Mouse (Mus musculus) CH12.LX (cell line): ENCODE results near the gene Atxn10. TPM values are rescaled to one million over a fixed set of nuclear protein-coding genes. Genes with fewer than 3 reads are reported as not detected.

Experiments used
- DNase-seq: peaks from one replicate; pipeline ENCODE4 v3.0.0-alpha.2; 2013; ENCODE audit errors: extremely low read depth
- H3K27ac ChIP-seq: 2 replicates; pipeline ENCODE4 v1.5.1; 2012; ENCODE audit warnings: low read depth, mild to moderate bottlenecking, control low read depth, moderate library complexity; ENCODE audit not compliant: insufficient read depth
- H3K27me3 ChIP-seq: replicated peaks from 2 replicates; pipeline ENCODE3; 2012; ENCODE audit warnings: inconsistent platforms
- H3K36me3 ChIP-seq, 2 experiments: replicated peaks in 1 of 2; 2 replicates each; pipeline versions ENCODE3 to v1.6.1; 2012; ENCODE audit warnings: inconsistent platforms in 1 of 2, low read length in 1 of 2, mild to moderate bottlenecking in 1 of 2, mixed read lengths in 1 of 2, moderate library complexity in 1 of 2; ENCODE audit not compliant: control insufficient read depth in 1 of 2, insufficient read depth in 1 of 2
- H3K4me1 ChIP-seq, 2 experiments: 2 replicates each; pipeline ENCODE4 v1.6.1; 2012; ENCODE audit warnings: inconsistent platforms in 1 of 2, moderate library complexity in 1 of 2; ENCODE audit not compliant: insufficient read depth in 2 of 2, control insufficient read depth in 1 of 2
- H3K4me2 ChIP-seq: 2 replicates; pipeline ENCODE4 v1.6.1; 2012; ENCODE audit warnings: low read depth, mild to moderate bottlenecking, control low read depth; ENCODE audit not compliant: poor library complexity, insufficient read depth, severe bottlenecking
- H3K4me3 ChIP-seq, 3 experiments: fragments of 150-350 bp in 1 of 3; sonication (generic) in 1 of 3; replicated peaks in 1 of 3; 2 replicates each; pipeline versions ENCODE3 to v1.5.1; 2011 to 2012; ENCODE audit warnings: low read depth in 2 of 3, low read length in 2 of 3, mild to moderate bottlenecking in 2 of 3, moderate library complexity in 2 of 3, control low read depth in 1 of 3, improper control_type of control experiment in 1 of 3, inconsistent platforms in 1 of 3, mixed read lengths in 1 of 3; ENCODE audit not compliant: poor library complexity in 1 of 3
- H3K79me2 ChIP-seq: replicated peaks from 2 replicates; pipeline ENCODE4 v1.6.1; 2012; ENCODE audit warnings: mild to moderate bottlenecking, moderate library complexity; ENCODE audit not compliant: control insufficient read depth, poor library complexity, insufficient read depth, severe bottlenecking; ENCODE audit errors: extremely low read depth
- H3K9ac ChIP-seq: 2 replicates; pipeline ENCODE4 v1.6.1; 2012; ENCODE audit warnings: low read depth, mild to moderate bottlenecking, control low read depth, moderate library complexity; ENCODE audit not compliant: insufficient read depth
- H3K9me3 ChIP-seq: replicated peaks from 2 replicates; pipeline ENCODE3; 2012; ENCODE audit warnings: low read length, inconsistent platforms, mixed read lengths
- BHLHE40 ChIP-seq: IDR thresholded peaks from 2 replicates; pipeline ENCODE4 v1.6.1; 2011; ENCODE audit warnings: mild to moderate bottlenecking, low read depth, low read length, improper control_type of control experiment
- CHD2 ChIP-seq: IDR thresholded peaks from 2 replicates; pipeline ENCODE4 v1.6.1; 2011; ENCODE audit warnings: low read length, improper control_type of control experiment
- CTCF ChIP-seq, 2 experiments: IDR thresholded peaks in 1 of 2; conservative IDR thresholded peaks in 1 of 2; 2 replicates each; pipeline ENCODE4 v1.5.1; 2011 to 2012; ENCODE audit warnings: low read depth in 2 of 2, low read length in 2 of 2, improper control_type of control experiment in 1 of 2, inconsistent platforms in 1 of 2, mild to moderate bottlenecking in 1 of 2, moderate library complexity in 1 of 2
- E2F4 ChIP-seq: IDR thresholded peaks from 2 replicates; pipeline ENCODE4 v1.6.1; 2011; ENCODE audit warnings: low read depth, low read length, improper control_type of control experiment; ENCODE audit not compliant: insufficient replicate concordance
- EP300 ChIP-seq: IDR thresholded peaks from 2 replicates; pipeline ENCODE4 v1.6.1; 2011; ENCODE audit warnings: low read length, improper control_type of control experiment
- HCFC1 ChIP-seq: IDR thresholded peaks from 2 replicates; pipeline ENCODE4 v1.6.1; 2012; ENCODE audit warnings: low read depth, mild to moderate bottlenecking, inconsistent platforms, low read length, improper control_type of control experiment
- IRF4 ChIP-seq: IDR thresholded peaks from 2 replicates; pipeline ENCODE4 v1.6.1; 2014; ENCODE audit warnings: low read depth, mild to moderate bottlenecking, inconsistent platforms, low read length, improper control_type of control experiment
- MAX ChIP-seq: IDR thresholded peaks from 2 replicates; pipeline ENCODE4 v1.6.1; 2011; ENCODE audit warnings: low read length, improper control_type of control experiment
- MAZ ChIP-seq: IDR thresholded peaks from 2 replicates; pipeline ENCODE4 v1.6.1; 2012; ENCODE audit warnings: low read depth, mild to moderate bottlenecking, inconsistent platforms, low read length, improper control_type of control experiment, moderate library complexity
- MXI1 ChIP-seq: IDR thresholded peaks from 2 replicates; pipeline ENCODE4 v1.6.1; 2011; ENCODE audit warnings: mild to moderate bottlenecking, low read depth, low read length, improper control_type of control experiment
- NRF1 ChIP-seq: IDR thresholded peaks from 2 replicates; pipeline ENCODE4 v1.6.1; 2014; ENCODE audit warnings: low read depth, mild to moderate bottlenecking, inconsistent platforms, low read length, improper control_type of control experiment, moderate library complexity
- RAD21 ChIP-seq: IDR thresholded peaks from 2 replicates; pipeline ENCODE4 v1.6.1; 2011; ENCODE audit warnings: low read depth, mild to moderate bottlenecking, low read length, improper control_type of control experiment, moderate library complexity
- RCOR1 ChIP-seq: conservative IDR thresholded peaks from 2 replicates; pipeline ENCODE4 v1.6.1; 2012; ENCODE audit warnings: low read depth, mild to moderate bottlenecking, inconsistent platforms, low read length, improper control_type of control experiment
- SIN3A ChIP-seq: IDR thresholded peaks from 2 replicates; pipeline ENCODE4 v1.6.1; 2012; ENCODE audit warnings: low read length, improper control_type of control experiment, inconsistent platforms
- SMC3 ChIP-seq: IDR thresholded peaks from 2 replicates; pipeline ENCODE4 v1.6.1; 2011; ENCODE audit warnings: low read depth, low read length, improper control_type of control experiment
- USF1 ChIP-seq: IDR thresholded peaks from 2 replicates; pipeline ENCODE4 v1.6.1; 2014; ENCODE audit warnings: low read depth, mild to moderate bottlenecking, inconsistent platforms, low read length, improper control_type of control experiment
- ZMIZ1 ChIP-seq: IDR thresholded peaks from 2 replicates; pipeline ENCODE4 v1.6.1; 2012; ENCODE audit warnings: low read depth, mild to moderate bottlenecking, inconsistent platforms, low read length, improper control_type of control experiment
- dilution Hi-C: fragments of 300-500 bp; cut with MboI; formaldehyde crosslinking; loops from 2 replicates; pipeline ENCODE4 v1.14.3; 2020; ENCODE audit warnings: low sequenced_read_pairs; ENCODE audit not compliant: extremely low pct_unique_long_range_greater_than_20kb, extremely low pct_ligation_motif_present
- in situ Hi-C: fragments of 300-500 bp; cut with MboI; formaldehyde crosslinking; loops from 3 replicates; pipeline ENCODE4 v1.14.3; 2019; ENCODE audit warnings: low sequenced_read_pairs, low pct_ligation_motif_present, low pct_unique_long_range_greater_than_20kb, mixed read lengths
- polyA plus RNA-seq: library from polyadenylated mRNA; unstranded; fragments of >175 nt; gene quantifications from 2 replicates; pipeline ENCODE4 v1.2.1, GENCODE M21; 2012; ENCODE audit warnings: low read depth; ENCODE audit not compliant: insufficient read length
- total RNA-seq, 2 experiments: library from RNA; depleted of rRNA; stranded (reverse); fragments of 300-350 nt in 1 of 2; fragments of >200 nt in 1 of 2; gene quantifications; 2 replicates each; pipeline ENCODE4 v1.2.3; 2012 to 2014

The Atxn10 gene
- total and polyA plus RNA-seq, 3 experiments, result 81.7 to 151 (median 101) TPM

DNA sequence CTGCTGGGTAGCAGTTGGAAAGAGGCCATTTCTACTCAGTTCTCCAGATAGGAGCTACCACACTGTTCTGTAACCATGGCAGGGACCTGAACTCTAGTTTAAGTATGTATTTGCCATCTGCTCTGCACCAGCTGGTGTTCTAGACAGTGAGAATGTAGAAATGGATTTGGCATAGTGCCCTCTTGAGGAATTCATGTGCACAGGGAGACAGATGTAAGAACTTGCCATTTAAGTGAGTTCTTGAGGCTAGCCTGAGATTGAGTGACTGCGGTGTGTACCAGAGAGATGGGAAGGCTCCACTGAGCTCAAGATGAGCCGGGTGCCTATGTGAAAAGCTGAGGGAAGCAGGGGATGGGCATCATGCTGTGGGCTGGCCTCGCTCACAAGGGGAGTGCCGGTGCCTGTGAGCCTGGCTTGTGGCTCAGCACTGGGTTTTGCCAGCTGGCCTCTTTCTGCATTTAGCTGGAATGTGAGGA lies 67.2 kb downstream of the Atxn10 start:
- dilution Hi-C loops, result no loop called here
- peaks cover 0 to 23% of the 10 kb centered on the region in 2 experiments; a peak in 2 of 4 replicates for H3K4me1 ChIP-seq
- H3K36me3 ChIP-seq, result peaks cover 6 to 74% of the 10 kb centered on the region in 2 experiments
- TF ChIP-seq CTCF (conservative IDR thresholded peaks at IDR 0.05 in 1 of 2, IDR thresholded peaks at IDR 0.05 in 1 of 2; ENCODE audit: low read depth in 2 of 2, low read length in 2 of 2) (peak in 1 of 2 experiments; percentile 34; a peak in 2 of 4 replicates), EP300 (no peak)
- H3K4me3 ChIP-seq, result no peak overlapping the region
- H3K27ac ChIP-seq, result no peak overlapping the region
- H3K4me2 ChIP-seq, result no peak overlapping the region
- H3K9ac ChIP-seq, result no peak overlapping the region
- in situ Hi-C loops, result no loop called here
- no peaks in the 10 kb centered on the region for H3K79me2 ChIP-seq
- no peak for DNase-seq
- H3K9me3 ChIP-seq, result no peaks in the 10 kb centered on the region
- H3K27me3 ChIP-seq, result no peaks in the 10 kb centered on the region

DNA sequence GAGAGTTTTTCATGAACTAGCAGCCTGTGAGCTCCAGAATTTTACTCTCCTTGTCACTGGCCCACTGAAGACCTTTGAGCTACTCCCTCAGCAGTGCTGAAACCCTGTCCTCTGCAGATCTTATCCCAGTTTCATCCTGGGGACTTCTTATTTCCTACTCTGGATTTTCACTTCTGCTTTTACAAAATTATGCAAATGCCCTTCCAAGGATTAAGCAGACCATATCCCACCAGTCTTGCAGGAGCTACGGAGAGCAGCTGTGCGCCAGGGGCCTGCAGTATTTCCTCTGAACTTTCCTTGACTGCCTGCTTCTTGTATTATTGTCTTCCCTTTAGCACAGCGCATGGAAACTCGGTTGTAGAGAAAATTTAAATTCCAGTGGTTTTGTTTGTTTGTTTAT lies 68.7 kb downstream of the Atxn10 start:
- in situ Hi-C loops (no loop called here), dilution Hi-C loops (no loop called here)
- Histone ChIP-seq H3K36me3 (peaks cover 3 to 69% of the 10 kb centered on the region in 2 experiments), H3K27ac (no peak overlapping the region), H3K9me3 (no peaks in the 10 kb centered on the region), H3K9ac (no peak overlapping the region), H3K79me2 (no peaks in the 10 kb centered on the region), H3K4me2 (no peak overlapping the region), H3K4me1 (peaks cover 4 to 34% of the 10 kb centered on the region in 2 experiments), H3K4me3 (no peak overlapping the region), H3K27me3 (no peaks in the 10 kb centered on the region)
- TF ChIP-seq EP300, result peak; percentile 53
- TF ChIP-seq RAD21, result no peak
- TF ChIP-seq HCFC1, result no peak
- peak; percentile 10 for DNase-seq

DNA sequence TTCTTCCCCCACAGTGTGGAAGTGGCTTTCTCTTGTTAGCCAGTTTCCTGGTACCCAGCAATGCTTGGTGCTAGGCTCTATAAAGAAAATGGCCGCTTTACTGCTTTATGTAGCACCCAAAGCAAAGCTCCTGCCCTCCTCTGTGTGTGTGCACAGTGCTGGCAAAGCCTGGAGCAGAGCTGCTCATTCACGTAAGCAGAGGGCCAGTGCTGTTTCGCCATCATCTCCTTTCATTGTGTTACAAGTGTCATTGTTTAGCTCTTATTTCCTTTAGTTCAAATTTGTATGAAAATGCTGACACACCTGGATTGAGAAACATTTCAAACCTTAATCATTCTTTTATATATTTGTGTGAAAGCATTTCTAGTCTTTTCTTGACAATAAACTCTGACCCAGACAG lies 69.5 kb downstream of the Atxn10 start:
- Histone ChIP-seq H3K27me3 (no peaks in the 10 kb centered on the region), H3K79me2 (no peaks in the 10 kb centered on the region), H3K4me3 (no peak overlapping the region), H3K9me3 (no peaks in the 10 kb centered on the region), H3K36me3 (peaks cover 3 to 66% of the 10 kb centered on the region in 2 experiments), H3K9ac (no peak overlapping the region), H3K27ac (no peak overlapping the region), H3K4me1 (peaks cover 4 to 37% of the 10 kb centered on the region in 2 experiments), H3K4me2 (no peak overlapping the region)
- TF ChIP-seq CHD2, result no peak
- TF ChIP-seq RAD21, result no peak
- no peak for TF ChIP-seq ZMIZ1
- TF ChIP-seq E2F4, result no peak
- no peak for TF ChIP-seq SIN3A
- TF ChIP-seq MAZ, result no peak
- TF ChIP-seq HCFC1, result no peak
- no peak for TF ChIP-seq MXI1
- no peak for TF ChIP-seq NRF1
- no peak for TF ChIP-seq RCOR1
- no peak for TF ChIP-seq MAX
- no peak for TF ChIP-seq SMC3
- TF ChIP-seq USF1, result no peak
- no peak for TF ChIP-seq BHLHE40
- TF ChIP-seq CTCF (conservative IDR thresholded peaks at IDR 0.05 in 1 of 2, IDR thresholded peaks at IDR 0.05 in 1 of 2; ENCODE audit: low read depth in 2 of 2, low read length in 2 of 2), result no peak
- no peak for TF ChIP-seq IRF4
- dilution Hi-C loops (no loop called here), in situ Hi-C loops (no loop called here)
- DNase-seq, result no peak
